Mouse (Mus musculus): ENCODE results near the gene Cenpt. TPM values are rescaled to one million over a fixed set of nuclear protein-coding genes. Genes with fewer than 3 reads are reported as not detected.
"Not testable (repeated sequence)": the region's sequence is repeated elsewhere in the genome, so short reads cannot be mapped to it uniquely, and the experiment has no call there.

The Cenpt gene
- polyA plus RNA-seq, 1 experiment: 35.7 TPM

GRCm38 (mm10) chr8:105835318-105835717 is 17.8 kb downstream of the Cenpt start:
- Histone ChIP-seq H3K27me3 (ENCODE audit: control insufficient read depth, insufficient read depth, insufficient read length) (peaks cover 8% of the 10 kb centered on the region), H3K4me3 (ENCODE audit: insufficient read depth, poor library complexity, severe bottlenecking) (no peak overlapping the region), H3K79me3 (ENCODE audit: low read depth) (no peaks in the 10 kb centered on the region), H3ac (ENCODE audit: control insufficient read depth, insufficient read length, low read depth) (no peak overlapping the region), H3K36me3 (ENCODE audit: control insufficient read depth, insufficient read depth) (no peaks in the 10 kb centered on the region), H3K79me2 (ENCODE audit: control insufficient read depth, insufficient read depth) (no peaks in the 10 kb centered on the region)
- TF ChIP-seq CEBPB (IDR thresholded peaks at IDR 0.05; ENCODE audit: low read depth) (no peak), CTCF (IDR thresholded peaks at IDR 0.05; ENCODE audit: control insufficient read depth, insufficient read depth, insufficient read length) (peak; percentile 28), USF1 (IDR thresholded peaks at IDR 0.05; ENCODE audit: low read depth) (no peak), MAX (IDR thresholded peaks at IDR 0.05) (no peak)

- H3K36me3 ChIP-seq (ENCODE audit: control insufficient read depth, insufficient read depth); H3ac ChIP-seq (ENCODE audit: control insufficient read depth, insufficient read length, low read depth); H3K4me3 ChIP-seq (ENCODE audit: insufficient read depth, poor library complexity, severe bottlenecking); H3K27me3 ChIP-seq (ENCODE audit: control insufficient read depth, insufficient read depth, insufficient read length); H3K79me2 ChIP-seq (ENCODE audit: control insufficient read depth, insufficient read depth); H3K79me3 ChIP-seq (ENCODE audit: low read depth): not testable (repeated sequence)
- TF ChIP-seq MYOD1 (IDR thresholded peaks at IDR 0.05; ENCODE audit: control insufficient read depth, insufficient read length, low read depth): peak; percentile 68
These were observed 19.3 kb downstream of the Cenpt start for GRCm38 (mm10) chr8:105833740-105834139.

GRCm38 (mm10) chr8:105826861-105827848 is 25.9 kb downstream of the Cenpt start, which contains the start of the genes Ranbp10 and Tsnaxip1:
Ranbp10 (minus strand) TSS chr8:105827350.
Tsnaxip1 (plus strand) TSS chr8:105827731.
- Histone ChIP-seq H3K79me2 (ENCODE audit: control insufficient read depth, insufficient read depth) (peaks cover 44% of the 10 kb centered on the region), H3ac (ENCODE audit: control insufficient read depth, insufficient read length, low read depth) (peak within 1 kb of the TSS; percentile 94), H3K79me3 (ENCODE audit: low read depth) (peaks cover 22% of the 10 kb centered on the region), H3K36me3 (ENCODE audit: control insufficient read depth, insufficient read depth) (peaks cover 14% of the 10 kb centered on the region), H3K27me3 (ENCODE audit: control insufficient read depth, insufficient read depth, insufficient read length) (peaks cover 4% of the 10 kb centered on the region), H3K4me3 (ENCODE audit: insufficient read depth, poor library complexity, severe bottlenecking) (peak within 1 kb of the TSS; percentile 85)
- TF ChIP-seq CEBPB (IDR thresholded peaks at IDR 0.05; ENCODE audit: low read depth) (peak; percentile 37), MAX (IDR thresholded peaks at IDR 0.05) (peak; percentile 20), FOSL1 (IDR thresholded peaks at IDR 0.05; ENCODE audit: insufficient read depth, low read length, poor library complexity, severe bottlenecking) (no peak), USF1 (IDR thresholded peaks at IDR 0.05; ENCODE audit: low read depth) (no peak), MYOG (IDR thresholded peaks at IDR 0.05; ENCODE audit: control insufficient read depth, extremely low read depth, insufficient read length) (no peak), CTCF (IDR thresholded peaks at IDR 0.05; ENCODE audit: control insufficient read depth, insufficient read depth, insufficient read length) (no peak)

GRCm38 (mm10) chr8:105826379-105826778 is 26.7 kb downstream of the Cenpt start:
- H3K36me3 ChIP-seq (ENCODE audit: control insufficient read depth, insufficient read depth): peaks cover 18% of the 10 kb centered on the region
- H3K4me3 ChIP-seq (ENCODE audit: insufficient read depth, poor library complexity, severe bottlenecking): peak overlapping the region; percentile 85
- TF ChIP-seq USF1 (IDR thresholded peaks at IDR 0.05; ENCODE audit: low read depth) (no peak), CEBPB (IDR thresholded peaks at IDR 0.05; ENCODE audit: low read depth) (no peak), CTCF (IDR thresholded peaks at IDR 0.05; ENCODE audit: control insufficient read depth, insufficient read depth, insufficient read length) (no peak), MYOG (IDR thresholded peaks at IDR 0.05; ENCODE audit: control insufficient read depth, extremely low read depth, insufficient read length) (no peak), FOSL1 (IDR thresholded peaks at IDR 0.05; ENCODE audit: insufficient read depth, low read length, poor library complexity, severe bottlenecking) (no peak), MYOD1 (IDR thresholded peaks at IDR 0.05; ENCODE audit: control insufficient read depth, insufficient read length, low read depth) (no peak), MAX (IDR thresholded peaks at IDR 0.05) (no peak)
- H3K27me3 ChIP-seq (ENCODE audit: control insufficient read depth, insufficient read depth, insufficient read length): peaks cover 4% of the 10 kb centered on the region
- peak overlapping the region; percentile 94 for H3ac ChIP-seq (ENCODE audit: control insufficient read depth, insufficient read length, low read depth)
- peaks cover 24% of the 10 kb centered on the region for H3K79me3 ChIP-seq (ENCODE audit: low read depth)
- H3K79me2 ChIP-seq (ENCODE audit: control insufficient read depth, insufficient read depth): peaks cover 52% of the 10 kb centered on the region

- no peak for TF ChIP-seq FOSL1 (IDR thresholded peaks at IDR 0.05; ENCODE audit: insufficient read depth, low read length, poor library complexity, severe bottlenecking)
- TF ChIP-seq CEBPB (IDR thresholded peaks at IDR 0.05; ENCODE audit: low read depth): no peak
- no peak for TF ChIP-seq CTCF (IDR thresholded peaks at IDR 0.05; ENCODE audit: control insufficient read depth, insufficient read depth, insufficient read length)
- TF ChIP-seq MYOD1 (IDR thresholded peaks at IDR 0.05; ENCODE audit: control insufficient read depth, insufficient read length, low read depth): no peak
- no peak for TF ChIP-seq USF1 (IDR thresholded peaks at IDR 0.05; ENCODE audit: low read depth)
- no peak for TF ChIP-seq MAX (IDR thresholded peaks at IDR 0.05)
- no peak for TF ChIP-seq MYOG (IDR thresholded peaks at IDR 0.05; ENCODE audit: control insufficient read depth, extremely low read depth, insufficient read length)
- Histone ChIP-seq H3K79me2 (ENCODE audit: control insufficient read depth, insufficient read depth) (peaks cover 61% of the 10 kb centered on the region), H3ac (ENCODE audit: control insufficient read depth, insufficient read length, low read depth) (no peak overlapping the region), H3K4me3 (ENCODE audit: insufficient read depth, poor library complexity, severe bottlenecking) (no peak overlapping the region), H3K79me3 (ENCODE audit: low read depth) (peaks cover 27% of the 10 kb centered on the region), H3K36me3 (ENCODE audit: control insufficient read depth, insufficient read depth) (peaks cover 23% of the 10 kb centered on the region), H3K27me3 (ENCODE audit: control insufficient read depth, insufficient read depth, insufficient read length) (no peaks in the 10 kb centered on the region)
These were observed 27.6 kb downstream of the Cenpt start for GRCm38 (mm10) chr8:105825506-105825905.

- TF ChIP-seq CTCF (IDR thresholded peaks at IDR 0.05; ENCODE audit: control insufficient read depth, insufficient read depth, insufficient read length): no peak
- no peak for TF ChIP-seq MYOD1 (IDR thresholded peaks at IDR 0.05; ENCODE audit: control insufficient read depth, insufficient read length, low read depth)
- no peak for TF ChIP-seq FOSL1 (IDR thresholded peaks at IDR 0.05; ENCODE audit: insufficient read depth, low read length, poor library complexity, severe bottlenecking)
- TF ChIP-seq MAX (IDR thresholded peaks at IDR 0.05): no peak
- Histone ChIP-seq H3K36me3 (ENCODE audit: control insufficient read depth, insufficient read depth) (peaks cover 28% of the 10 kb centered on the region), H3K79me2 (ENCODE audit: control insufficient read depth, insufficient read depth) (peaks cover 90% of the 10 kb centered on the region), H3K79me3 (ENCODE audit: low read depth) (peaks cover 37% of the 10 kb centered on the region), H3K4me3 (ENCODE audit: insufficient read depth, poor library complexity, severe bottlenecking) (no peak overlapping the region), H3K27me3 (ENCODE audit: control insufficient read depth, insufficient read depth, insufficient read length) (no peaks in the 10 kb centered on the region), H3ac (ENCODE audit: control insufficient read depth, insufficient read length, low read depth) (no peak overlapping the region)
These were observed 32.2 kb downstream of the Cenpt start for GRCm38 (mm10) chr8:105820925-105821324.
